ENCODE assay signal across 9 mouse cellular contexts in genomic region chr6:125218963-125219362, GRCm38 (mm10). TPM values are rescaled to one million over a fixed set of nuclear protein-coding genes. Genes with fewer than 3 reads are reported as not detected.
DNase-seq lines count a peak whose midpoint lies in the region; ATAC-seq and TF ChIP-seq lines count a peak whose summit lies in the region.
"Had no signal": no experiment of that assay in that cellular context is flagged by ENCODE, and none has a peak within 500 bp of the region (broad histone marks: within the 10 kb centered on the region; RNA-seq: fewer than 3 reads in every experiment).

No protein-coding gene starts in this region.

- H3K4me2 ChIP-seq in kidney, postnatal 0 days (ENCODE audit: low read length): no peak overlapping the region

- DNase-seq in cerebellum, adult 11 months: peak; percentile 59
- DNase-seq in ovary, postnatal 14 days (ENCODE audit: low spot score): peak; percentile 39
- DNase-seq in ovary, postnatal 36 days (ENCODE audit: low spot score): no peak
- peak; percentile 78 for DNase-seq in kidney, postnatal 0 days (ENCODE audit: low spot score)
- peak; percentile 75 for DNase-seq in lung, postnatal 14 days
- DNase-seq in spleen, adult 2 months (ENCODE audit: low read depth in 1 of 2, low spot score in 2 of 2): peak; percentile 73 to 77

- H3K9me3 ChIP-seq in kidney, postnatal 0 days (replicated peaks; ENCODE audit: low read length): no peaks in the 10 kb centered on the region

- no peak for ATAC-seq in cerebellum, adult (ENCODE audit: insufficient number of reproducible peaks, low FRiP score, low TSS enrichment)
- ATAC-seq in common myeloid progenitor, adult 5-6 weeks (replicated peaks; ENCODE audit: low read depth, poor library complexity, severe bottlenecking): peak; percentile 19
- ATAC-seq in kidney, postnatal 0 days (replicated peaks; ENCODE audit: low FRiP score, low read depth): no peak

- 0 out of 2 replicates have a peak, but pooled peaks cover 6% of the 10 kb centered on the region for H3K4me1 ChIP-seq in kidney, postnatal 0 days (replicated peaks; ENCODE audit: insufficient read depth, low read length)
- peaks cover 27% of the 10 kb centered on the region for H3K4me1 ChIP-seq in spleen, adult 2 months (ENCODE audit: control insufficient read depth, insufficient read depth, insufficient read length)

- no peak overlapping the region for H3K9ac ChIP-seq in kidney, postnatal 0 days (ENCODE audit: low read depth, low read length)

- 72% methylated on average over 4 of the region's 4 CpGs for WGBS in kidney, postnatal 0 days
- WGBS in spleen, adult 2 months: 60% methylated on average over 4 of the region's 4 CpGs

- no peak for TF ChIP-seq POLR2A in spleen, adult 2 months (IDR thresholded peaks at IDR 0.05; ENCODE audit: low read depth, low read length)

- H3K27me3 ChIP-seq in kidney, postnatal 0 days (ENCODE audit: insufficient read depth, low read length): no peaks in the 10 kb centered on the region
- no peaks in the 10 kb centered on the region for H3K27me3 ChIP-seq in spleen, adult 2 months (ENCODE audit: control insufficient read depth, insufficient read depth, low read length)

- H3K36me3 ChIP-seq in kidney, postnatal 0 days (ENCODE audit: insufficient read depth, low read length): no peaks in the 10 kb centered on the region
- H3K36me3 ChIP-seq in spleen, adult 2 months (ENCODE audit: control insufficient read depth, insufficient read depth, low read length): peaks cover 25% of the 10 kb centered on the region

- H3K4me3 ChIP-seq in kidney, postnatal 0 days (replicated peaks; ENCODE audit: low read depth, low read length): no peak overlapping the region
- no peak overlapping the region for H3K4me3 ChIP-seq in spleen, adult 2 months (ENCODE audit: extremely low read depth, insufficient read depth, insufficient read length)

- H3K27ac ChIP-seq in kidney, postnatal 0 days: no peak overlapping the region
- H3K27ac ChIP-seq in spleen, adult 2 months (ENCODE audit: insufficient read depth, low read length): peak overlapping the region; percentile 46

- peak; percentile 90 for TF ChIP-seq CTCF in kidney, postnatal 0 days (IDR thresholded peaks at IDR 0.05; ENCODE audit: low read depth)
- peak; percentile 15; the same call in 1 of the 2 replicates for TF ChIP-seq CTCF in spleen, adult 2 months (IDR thresholded peaks at IDR 0.05; ENCODE audit: extremely low read depth, insufficient read depth, insufficient read length, insufficient replicate concordance)

RNA-seq across cellular contexts. Expression of gene Vamp1, which starts 3.6 kb away (rescaled TPM):
- total RNA-seq in common myeloid progenitor, adult 5-6 weeks (2017): 4.9 and 8.0 TPM in 2 replicates
- polyA plus RNA-seq in kidney, postnatal 0 days (2015; fragmentation: Nextera tagmentation; extraction: Ambion mirVana): 4.0 and 4.4 TPM in 2 replicates
- 41.7 and 46.8 TPM in 2 replicates for polyA plus RNA-seq in spleen, adult 2 months (2012; rRNA removed)

RNA-seq across cellular contexts. Expression of gene Tapbpl, which starts 12.7 kb away (rescaled TPM):
- 18.8 and 20.2 TPM in 2 replicates for total RNA-seq in common myeloid progenitor, adult 5-6 weeks (2017)
- 6.3 and 7.2 TPM in 2 replicates for polyA plus RNA-seq in kidney, postnatal 0 days (2015; fragmentation: Nextera tagmentation; extraction: Ambion mirVana)
- polyA plus RNA-seq in spleen, adult 2 months (2012; rRNA removed): 24.4 and 38.0 TPM in 2 replicates

RNA-seq across cellular contexts. Expression of gene Cd27, which starts 17.8 kb away (rescaled TPM):
- 66.4 and 98.2 TPM in 2 replicates for total RNA-seq in common myeloid progenitor, adult 5-6 weeks (2017)
- polyA plus RNA-seq in kidney, postnatal 0 days (2015; fragmentation: Nextera tagmentation; extraction: Ambion mirVana): 0.93 and 1.2 TPM in 2 replicates
- polyA plus RNA-seq in spleen, adult 2 months (2012; rRNA removed): 87.3 and 98.7 TPM in 2 replicates
- total RNA-seq: layer of hippocampus, adult 18-20 months had no signal

RNA-seq across cellular contexts. Expression of gene Mrpl51, which starts 27.4 kb away (rescaled TPM):
- total RNA-seq in common myeloid progenitor, adult 5-6 weeks (2017): 97.3 and 99.1 TPM in 2 replicates
- 275 and 288 TPM in 2 replicates for polyA plus RNA-seq in kidney, postnatal 0 days (2015; fragmentation: Nextera tagmentation; extraction: Ambion mirVana)
- 21.2 and 29.4 TPM in 2 replicates for polyA plus RNA-seq in spleen, adult 2 months (2012; rRNA removed)

RNA-seq across cellular contexts. Expression of gene Ncapd2, which starts 27.5 kb away (rescaled TPM):
- 272 and 344 TPM in 2 replicates for total RNA-seq in common myeloid progenitor, adult 5-6 weeks (2017)
- polyA plus RNA-seq in kidney, postnatal 0 days (2015; fragmentation: Nextera tagmentation; extraction: Ambion mirVana): 43.8 and 48.0 TPM in 2 replicates
- polyA plus RNA-seq in spleen, adult 2 months (2012; rRNA removed): 84.6 and 110 TPM in 2 replicates

Comparison
In these comparisons a context has a peak if more than half of its experiments do, and no peak if none do; other contexts are left out.
1. RNA of gene Cd27, which starts 17.8 kb away (polyA plus RNA-seq): 87.3 to 98.7 TPM in spleen, adult 2 months; 0.93 to 1.2 TPM in kidney, postnatal 0 days; every median in the first group is over 10 times any median in the second.